Mouse (Mus musculus) adrenal gland, adult 2 months (tissue): Measurements from ENCODE around the gene Fbxl2. TPM values are rescaled to one million over a fixed set of nuclear protein-coding genes. Genes with fewer than 3 reads are reported as not detected.

Source experiments
- DNase-seq: peaks from one replicate; pipeline ENCODE4 v3.0.0; 2021
- polyA plus RNA-seq: library from polyadenylated mRNA; depleted of rRNA; stranded (reverse); fragments of >200 nt; gene quantifications from 2 replicates; pipeline ENCODE4 v1.2.3, GENCODE M21; 2012; rRNA removed
- total RNA-seq, 2 experiments: library from RNA; stranded (reverse); gene quantifications; 2 replicates each; pipeline ENCODE4 v1.2.3; 2021

Fbxl2 gene
- total and polyA plus RNA-seq, 3 experiments: 1.9 to 4.3 (median 2.1) TPM

GRCm38 (mm10) chr9:113915789-113916188 is 130.2 kb downstream of the Fbxl2 start:
- no peak for DNase-seq

Other genes starting within 250 kb of the Fbxl2 start
- gene Ubp1, start 115.3 kb downstream of the Fbxl2 start, total RNA-seq: 10 to 100 TPM; 42.0 to 74.1 TPM
- gene Ubp1, start 115.3 kb downstream of the Fbxl2 start, polyA plus RNA-seq: 42.2 and 48.0 TPM in 2 replicates
- under 1 TPM in 1 of 2 experiments, not detected in 1; 0.31 TPM for gene Susd5, start 10.9 kb upstream of the Fbxl2 start, total RNA-seq
- 0.29 TPM in 2 replicates for gene Susd5, start 10.9 kb upstream of the Fbxl2 start, polyA plus RNA-seq